Mouse (Mus musculus): Measurements from ENCODE around the gene BC030867.
A peak's percentile ranks its signal among the peaks of the same experiment; 100 is the strongest.

Gene BC030867

GRCm38 (mm10) chr11:102290141-102290540 is 41.5 kb downstream of the BC030867 start:
- no peak for DNase-seq (ENCODE audit: low spot score)

DNA sequence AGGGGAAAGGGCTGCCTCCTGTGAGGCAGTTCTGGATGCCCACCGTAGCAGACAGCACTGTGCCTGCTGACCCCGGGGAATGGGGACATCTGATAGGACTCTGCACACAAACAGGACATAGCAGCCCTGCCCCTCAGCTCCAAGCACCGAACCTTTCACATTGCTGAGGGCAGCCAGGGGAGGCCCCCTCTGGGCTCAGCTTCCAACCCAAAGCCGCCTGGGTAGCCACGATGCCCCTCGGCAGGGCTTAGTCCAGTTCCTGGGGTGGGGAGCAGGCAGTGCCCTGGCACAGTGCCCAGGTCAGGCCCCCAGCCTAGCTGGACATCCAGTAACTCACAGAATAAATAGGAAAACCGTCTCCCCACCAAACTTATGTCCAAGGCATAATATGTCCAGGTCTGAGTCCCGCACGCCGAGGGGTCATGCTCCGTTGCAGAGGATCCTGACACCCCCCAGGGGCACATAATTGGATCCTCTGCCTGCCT is 42.4 kb downstream of the BC030867 start:
- no peak for DNase-seq (ENCODE audit: low spot score)

GRCm38 (mm10) chr11:102293971-102294370 is 45.3 kb downstream of the BC030867 start:
- no peak for DNase-seq (ENCODE audit: low spot score)

GRCm38 (mm10) chr11:102294416-102294815 is 45.7 kb downstream of the BC030867 start:
- no peak for DNase-seq (ENCODE audit: low spot score)

DNA sequence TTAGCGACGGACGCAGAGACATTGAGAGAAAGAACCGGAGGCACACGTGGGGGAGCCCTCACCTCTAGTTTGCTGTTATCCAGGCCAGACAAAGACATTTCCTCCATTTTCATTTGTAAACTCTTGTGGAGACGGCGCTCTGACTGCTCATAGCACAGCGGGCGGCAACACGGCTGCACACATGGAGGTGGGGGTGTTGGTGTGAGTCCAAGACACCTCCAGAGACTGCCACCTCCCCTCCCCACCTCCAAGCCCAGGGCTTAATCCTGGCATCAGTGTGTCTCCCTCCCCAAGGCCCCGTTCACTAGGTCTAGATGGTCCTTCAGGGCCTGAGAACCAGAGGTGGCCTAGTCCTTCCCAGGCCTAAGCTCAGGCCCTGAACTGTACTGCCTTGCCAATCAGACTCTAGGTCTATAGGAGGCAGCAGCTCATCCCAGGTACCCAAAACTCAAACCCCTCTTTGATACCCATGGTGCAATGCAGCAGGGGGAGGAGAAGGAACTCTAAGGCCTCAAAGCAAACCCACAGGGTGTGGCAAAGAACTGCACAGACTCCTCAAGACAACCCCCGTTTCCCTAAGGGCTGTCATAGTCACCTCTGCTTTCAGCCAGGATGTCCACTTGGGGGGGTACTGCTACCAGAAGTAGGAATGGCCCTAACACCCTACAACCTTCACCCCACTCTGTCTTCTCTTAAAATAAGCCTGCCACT is 46.4 kb downstream of the BC030867 start:
- no peak for DNase-seq (ENCODE audit: low spot score)

DNA sequence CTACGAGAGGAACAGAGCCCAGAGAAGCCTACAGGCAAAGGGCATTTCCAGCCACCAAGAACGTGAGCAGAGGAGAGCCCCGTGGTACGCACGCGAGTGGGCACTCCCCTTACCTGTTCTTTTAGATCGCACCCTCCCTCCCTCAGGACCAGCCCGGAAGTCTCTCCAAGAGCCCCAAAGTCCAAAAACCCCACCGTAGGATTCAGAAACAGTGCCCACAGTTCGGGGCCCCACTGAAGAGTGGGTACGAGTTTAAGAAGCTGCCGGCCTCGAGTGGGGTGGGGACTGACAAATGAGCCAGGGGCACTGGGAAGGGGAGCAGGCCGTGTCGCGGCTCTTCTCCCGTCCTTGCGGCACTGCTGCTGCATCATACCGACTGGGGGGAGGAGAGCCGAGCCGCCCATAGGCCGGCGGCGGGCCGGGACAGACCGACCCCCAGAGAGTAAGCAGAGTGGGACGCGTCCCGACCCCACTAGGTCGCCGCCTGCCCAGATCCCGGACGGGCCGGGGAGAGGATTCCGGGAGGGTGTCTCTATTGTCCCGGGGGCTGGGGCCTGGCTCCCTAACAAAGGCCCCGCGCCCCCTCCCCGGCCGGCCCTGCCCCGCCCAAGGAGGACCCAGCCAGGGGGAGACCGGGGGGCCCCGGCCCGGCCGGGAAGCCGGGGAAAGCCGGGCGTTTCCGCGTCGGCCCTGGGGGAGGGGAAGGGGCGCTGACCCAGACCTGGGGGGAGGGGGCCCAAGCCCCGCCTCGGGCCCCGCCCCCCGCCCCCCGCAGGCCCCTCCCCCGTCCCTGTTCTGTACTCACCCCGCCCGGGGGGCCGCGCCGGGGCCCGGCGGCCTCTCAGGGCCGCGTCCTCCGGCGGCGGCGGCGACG is 47.2 kb downstream of the BC030867 start:
- DNase-seq (ENCODE audit: low spot score): no peak

- DNase-seq (ENCODE audit: low spot score): peak; percentile 99
Measured at GRCm38 (mm10) chr11:102296491-102297472, 48.1 kb downstream of the BC030867 start, which contains the start of gene Atxn7l3. Gene Atxn7l3, minus strand, starts transcription at chr11:102296631.

- DNase-seq (ENCODE audit: low spot score): no peak
Measured at GRCm38 (mm10) chr11:102297577-102298556, 49.2 kb downstream of the BC030867 start.

- no peak for DNase-seq (ENCODE audit: low spot score)
Measured at GRCm38 (mm10) chr11:102299839-102300238, 51.2 kb downstream of the BC030867 start.

- DNase-seq (ENCODE audit: low spot score): no peak
Measured at GRCm38 (mm10) chr11:102304141-102304540, 55.5 kb downstream of the BC030867 start.

- DNase-seq (ENCODE audit: low spot score): no peak
Measured at GRCm38 (mm10) chr11:102305359-102305758, 56.7 kb downstream of the BC030867 start.

DNA sequence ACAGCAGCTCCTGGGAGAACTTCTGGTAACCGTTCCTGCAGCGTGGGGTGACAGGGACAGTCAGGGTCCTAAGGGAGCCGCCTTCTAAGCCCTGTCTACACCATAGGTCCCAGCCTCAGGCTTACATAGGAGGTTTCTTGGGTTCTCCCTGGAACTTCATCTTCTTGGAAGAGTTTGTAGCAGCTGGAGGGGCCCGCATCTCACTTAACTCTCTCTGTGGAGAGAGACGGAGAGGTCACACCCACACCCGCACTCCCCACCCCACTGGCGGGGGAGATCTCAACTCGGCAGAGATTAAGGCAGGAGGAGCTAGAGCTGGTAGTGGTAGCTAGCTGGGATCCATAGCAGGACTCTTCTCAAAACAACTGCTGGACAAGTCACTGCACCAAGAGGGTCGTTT is 59.4 kb downstream of the BC030867 start:
- DNase-seq (ENCODE audit: low spot score): no peak

DNA sequence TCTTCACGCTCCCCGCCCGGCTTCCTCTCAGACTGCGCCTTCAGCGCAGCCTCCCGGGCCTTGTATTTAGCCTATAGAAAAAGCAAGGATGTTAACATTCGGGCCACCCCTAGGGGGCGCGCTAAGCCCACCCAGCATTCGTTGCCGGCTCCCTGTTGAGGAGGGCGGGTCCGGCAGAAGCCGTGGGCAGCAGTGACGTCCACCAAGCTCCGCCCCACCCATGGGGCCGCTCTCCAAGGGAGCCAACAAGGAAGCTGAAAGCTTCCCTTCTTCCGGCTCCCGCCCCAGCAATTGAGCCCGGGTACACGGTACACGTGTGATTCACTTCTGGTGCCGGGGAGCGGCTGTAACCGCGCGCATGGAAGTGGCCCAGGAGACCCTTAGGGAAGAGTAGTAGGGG is 60.3 kb downstream of the BC030867 start:
- peak; percentile 94 for DNase-seq (ENCODE audit: low spot score)

- DNase-seq (ENCODE audit: low spot score): no peak
Measured at GRCm38 (mm10) chr11:102309821-102310617, 61.3 kb downstream of the BC030867 start.

GRCm38 (mm10) chr11:102310768-102311695 is 62.4 kb downstream of the BC030867 start:
- DNase-seq (ENCODE audit: low spot score): no peak

DNA sequence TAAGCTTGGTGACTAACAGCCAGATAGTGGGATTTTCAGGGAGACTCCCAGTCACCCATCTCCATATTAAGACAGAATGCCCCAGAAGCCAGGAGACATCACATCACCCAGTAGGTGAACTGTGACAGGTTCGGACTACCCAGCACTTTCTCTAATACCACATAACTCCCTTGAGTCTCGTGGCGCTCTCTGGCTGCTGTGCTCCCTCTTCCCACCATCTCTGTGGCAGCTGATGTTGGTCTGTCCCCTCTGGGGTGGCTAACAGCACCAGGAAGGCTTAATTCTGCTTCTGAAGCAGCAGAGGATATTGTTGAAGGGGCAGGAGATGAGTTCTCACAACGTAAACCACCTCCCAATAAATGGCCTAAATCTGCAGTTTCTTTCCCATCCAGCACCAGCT is 63.3 kb downstream of the BC030867 start:
- no peak for DNase-seq (ENCODE audit: low spot score)

- no peak for DNase-seq (ENCODE audit: low spot score)
Measured at GRCm38 (mm10) chr11:102312586-102312985, 63.9 kb downstream of the BC030867 start.

DNA sequence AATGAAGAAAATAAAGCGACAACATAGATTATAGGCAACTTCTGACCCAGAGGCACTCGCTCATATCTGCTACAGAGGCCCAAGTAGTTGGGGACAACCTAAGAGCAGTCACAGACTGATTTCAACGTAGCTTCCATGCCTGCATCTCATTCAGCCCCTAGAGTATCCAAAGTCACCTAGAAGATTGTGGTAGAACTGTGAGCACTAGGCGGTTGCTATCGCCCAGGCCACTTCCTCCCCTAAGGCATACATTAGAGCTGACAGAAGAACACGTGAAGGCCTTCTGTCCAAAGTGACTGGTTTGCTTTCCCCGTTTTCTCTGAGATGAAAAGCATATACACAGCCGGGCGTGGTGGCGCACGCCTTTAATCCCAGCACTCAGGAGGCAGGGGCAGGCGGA is 65.6 kb downstream of the BC030867 start:
- no peak for DNase-seq (ENCODE audit: low spot score)

Data from ovary, adult 18-20 months (tissue).